Mouse (Mus musculus) layer of hippocampus, adult 9-10 months (tissue): ENCODE results near the gene Macc1.
"Not testable (repeated sequence)": the region's sequence is repeated elsewhere in the genome, so short reads cannot be mapped to it uniquely, and the experiment has no call there.

Source experiments
- DNase-seq: peaks from one replicate; pipeline ENCODE4 v3.0.0; 2022; ENCODE audit warnings: low spot score

Gene Macc1

DNA sequence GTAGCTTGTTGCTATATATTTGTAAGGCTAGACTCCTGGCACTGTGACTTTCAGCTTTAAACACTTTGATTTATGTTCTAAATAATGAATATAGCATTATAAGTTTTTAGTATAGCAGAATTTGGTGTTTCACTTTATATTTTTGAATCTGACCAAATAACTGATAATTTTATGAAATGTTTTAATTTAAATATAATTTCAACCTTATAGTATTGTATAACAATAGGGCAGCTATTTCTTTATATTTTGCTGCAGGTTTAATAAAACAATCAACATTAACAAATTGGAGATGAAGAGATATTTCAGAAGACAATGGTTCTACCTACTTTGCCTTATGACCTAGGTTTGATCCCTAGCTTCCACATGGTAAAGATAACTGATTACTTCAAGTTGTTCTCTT lies at the start of gene Macc1:
TSS of gene Macc1 (plus strand) at position 301 of the 400 bp plus-strand sequence.
- DNase-seq: no peak

DNA sequence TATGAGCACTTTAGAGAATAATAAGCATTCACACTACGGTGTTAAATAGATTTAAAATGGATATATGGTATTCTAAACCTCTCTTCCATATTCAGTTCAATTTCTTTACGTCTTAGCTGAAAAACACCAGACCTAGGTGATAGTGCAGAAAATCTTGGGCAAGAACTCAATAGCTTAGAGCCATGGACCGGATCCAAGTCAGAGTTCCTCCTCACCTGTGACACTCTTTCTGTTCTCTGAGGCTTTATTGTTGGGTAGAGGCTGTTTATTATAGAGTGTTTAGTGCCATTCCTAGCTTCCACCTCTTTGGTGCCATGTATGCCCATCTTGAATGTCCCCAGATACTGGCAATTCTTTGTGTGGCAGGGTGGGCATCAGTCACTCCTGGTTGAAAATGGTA lies 49.6 kb upstream of the Macc1 start:
- DNase-seq: no peak

DNA sequence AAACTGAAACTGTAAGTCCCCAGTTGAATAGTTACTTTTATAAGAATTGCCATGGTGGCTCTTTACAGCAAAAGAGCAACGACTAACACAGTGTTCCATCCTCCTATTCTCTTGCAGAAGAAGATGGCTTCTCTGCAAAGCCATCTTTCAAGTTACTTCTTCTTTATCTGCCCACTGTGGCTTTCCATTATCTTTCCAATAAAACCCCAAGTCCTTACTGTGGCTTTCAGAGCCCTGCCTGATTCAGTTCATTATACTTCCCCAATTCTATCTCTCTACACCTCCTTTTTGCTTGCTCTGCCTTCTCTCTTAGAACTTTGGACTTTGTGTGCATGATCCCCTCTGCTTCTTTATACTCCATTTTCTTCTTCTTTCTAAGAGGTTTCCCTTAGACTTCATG lies 45.3 kb upstream of the Macc1 start:
- DNase-seq: no peak

DNA sequence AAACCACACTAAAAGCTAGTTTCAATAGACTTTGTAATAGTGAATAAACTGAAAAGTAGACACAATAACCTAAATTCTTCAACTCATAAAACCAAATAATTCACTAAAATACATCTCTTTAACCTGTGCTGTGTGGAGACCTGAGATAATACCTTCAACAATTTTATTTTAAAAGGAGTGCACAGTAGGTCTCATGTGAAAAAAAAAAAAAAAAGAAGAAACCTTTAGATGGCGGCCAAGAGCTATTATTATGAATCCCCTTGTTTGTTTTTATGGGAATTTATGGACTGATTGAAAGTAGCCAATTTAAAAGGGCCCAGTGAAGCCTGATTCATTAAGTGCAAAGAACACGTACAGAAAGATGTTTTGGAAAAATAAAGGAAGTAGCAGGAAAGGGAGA lies 44.0 kb upstream of the Macc1 start:
- DNase-seq: no peak

DNA sequence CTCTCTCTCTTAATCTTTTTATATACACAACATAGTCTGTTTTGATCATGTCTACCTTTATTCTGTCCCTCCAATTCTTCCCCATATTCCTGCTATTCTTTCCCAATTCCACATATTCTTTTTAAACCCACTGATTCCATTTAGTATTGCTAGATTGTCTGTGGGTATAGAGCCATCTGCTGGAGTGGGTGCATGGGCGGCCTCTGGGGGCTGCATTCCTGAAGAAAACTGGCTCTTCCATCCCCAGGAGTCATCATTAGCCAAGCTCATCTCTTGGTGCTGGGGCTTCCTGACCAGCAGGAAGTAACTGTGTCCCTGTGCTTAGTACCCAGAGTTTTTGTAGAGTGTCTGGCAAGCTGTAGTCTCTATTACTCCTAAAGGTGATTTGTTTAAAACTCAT lies 42.1 kb upstream of the Macc1 start:
- no peak for DNase-seq

DNA sequence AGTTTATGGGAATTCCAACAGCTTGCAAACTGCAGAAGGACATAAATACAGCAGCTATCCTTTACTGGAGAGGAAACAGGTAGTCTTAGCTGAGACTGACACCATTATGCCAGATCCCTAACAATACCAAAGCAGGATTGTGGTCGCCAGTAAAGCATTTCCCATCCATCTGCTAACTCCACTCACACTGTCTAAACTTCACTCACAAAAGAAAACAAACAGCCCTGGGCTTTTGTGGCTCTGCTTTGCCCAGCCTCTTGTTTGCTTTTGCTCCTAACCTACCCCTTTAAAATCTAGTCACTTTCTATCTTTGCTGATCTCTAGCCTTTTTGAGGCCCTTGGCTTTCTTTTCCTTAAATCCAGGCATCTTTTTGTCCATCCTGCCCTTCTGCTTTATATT lies 40.5 kb upstream of the Macc1 start:
- DNase-seq: no peak

DNA sequence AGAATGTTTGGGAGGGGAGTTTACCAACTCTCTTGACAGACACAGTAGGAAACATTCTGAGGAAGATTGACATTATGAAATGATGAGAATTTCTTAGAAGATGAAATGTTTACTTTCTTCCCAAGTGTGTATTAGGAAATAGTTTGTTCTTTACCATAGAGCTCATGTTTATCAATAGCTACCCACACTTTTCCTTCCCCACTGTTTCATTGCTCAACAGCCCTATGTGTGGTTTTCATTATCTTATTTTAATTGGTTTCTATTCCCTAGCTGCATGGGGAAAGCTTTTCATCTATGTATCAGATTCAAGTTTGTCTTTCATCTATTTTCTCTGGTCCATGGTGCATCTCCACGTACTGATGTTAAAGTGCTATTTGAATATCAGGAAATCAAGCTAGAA lies 37.8 kb upstream of the Macc1 start:
- no peak for DNase-seq

DNA sequence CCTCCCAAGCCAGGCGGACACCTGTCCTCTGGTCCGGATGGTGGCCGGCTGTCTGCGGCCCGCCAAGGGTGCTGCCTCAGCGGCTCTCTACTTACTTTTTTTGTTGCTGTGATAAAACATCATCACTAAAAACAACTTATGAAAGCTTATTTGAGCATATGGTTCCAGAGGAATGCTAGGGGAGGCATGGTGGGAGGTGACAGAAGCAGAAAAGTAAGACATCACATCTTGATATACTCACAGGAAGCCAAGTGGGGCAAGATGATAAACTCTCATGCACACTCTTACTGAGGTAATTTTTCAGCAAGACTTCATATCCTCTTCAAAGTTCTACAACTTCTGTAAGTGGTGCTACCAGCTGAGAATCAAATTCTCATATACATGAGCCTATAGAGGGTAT lies 22.5 kb upstream of the Macc1 start:
- DNase-seq: no peak

DNA sequence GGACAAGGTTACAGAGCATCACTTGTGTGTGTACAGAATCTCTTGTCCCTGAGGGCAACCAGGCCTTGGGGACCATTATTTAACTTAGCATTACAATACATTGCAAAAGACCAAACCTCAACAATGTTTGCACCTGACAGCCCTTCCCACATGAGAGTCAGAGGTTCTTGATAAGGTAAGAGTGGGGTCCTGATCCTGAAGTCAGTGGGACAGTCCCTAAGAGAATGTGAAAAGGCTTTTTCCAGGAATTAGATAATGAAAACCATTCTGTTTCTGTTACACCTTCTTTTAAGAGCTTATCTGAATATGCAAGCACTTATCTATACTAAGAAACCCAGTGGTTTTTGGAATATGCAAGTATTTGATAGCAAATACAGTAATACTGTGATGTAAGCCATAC lies 10.5 kb upstream of the Macc1 start:
- no peak for DNase-seq

DNA sequence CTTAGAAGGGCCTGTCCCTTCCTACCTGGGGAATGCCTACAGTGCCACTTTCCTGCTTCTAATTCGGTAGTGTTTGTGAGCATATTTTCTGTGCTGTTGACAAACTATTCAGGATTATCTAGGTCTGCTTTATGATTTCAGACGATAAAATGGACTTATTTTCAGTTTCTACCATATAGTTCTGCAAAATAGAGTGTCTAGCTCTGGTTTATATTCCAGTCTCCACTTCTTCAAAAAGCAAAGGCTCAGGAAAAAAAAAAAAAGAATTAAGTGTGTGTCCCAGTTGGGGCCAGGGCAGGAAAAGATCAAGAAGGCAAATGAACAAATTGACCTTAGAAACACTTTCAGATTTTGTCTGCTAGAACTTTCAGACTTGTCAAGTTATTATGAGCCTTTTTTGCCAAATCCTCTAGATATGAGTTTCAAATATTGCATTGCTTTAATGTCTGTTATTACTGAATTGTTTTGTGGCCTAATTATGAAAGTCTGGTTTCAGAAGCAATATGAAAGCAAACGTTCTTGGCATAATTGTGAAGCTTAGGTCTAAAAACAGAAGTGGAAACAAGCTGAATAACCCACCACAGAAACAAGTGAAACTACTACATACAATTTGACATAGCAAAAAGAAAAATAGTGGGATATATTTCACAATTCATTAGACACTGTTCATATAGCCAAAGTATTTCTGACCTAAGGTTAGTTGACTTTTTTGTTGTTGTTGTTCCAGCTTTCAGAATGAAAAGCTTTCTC lies 881 bp upstream of the Macc1 start:
- no peak for DNase-seq

DNA sequence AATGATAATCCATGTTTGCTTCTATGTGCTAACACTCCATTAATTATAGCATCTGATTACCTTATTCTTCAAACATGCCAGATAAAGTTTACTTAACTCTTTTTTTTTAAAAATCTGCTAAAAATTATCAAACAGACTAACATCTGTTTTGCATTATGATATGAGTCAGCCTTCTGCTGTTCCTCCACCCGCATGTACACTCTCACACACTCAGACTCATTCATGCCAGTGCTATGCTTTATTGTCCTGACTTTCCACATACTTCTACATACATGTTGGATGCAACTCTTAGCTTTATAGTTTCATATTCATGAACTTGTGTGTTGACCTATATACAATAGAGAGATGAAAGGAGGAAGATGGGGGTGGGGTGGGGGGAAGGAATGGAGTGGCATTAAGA lies 4.7 kb downstream of the Macc1 start:
- no peak for DNase-seq

DNA sequence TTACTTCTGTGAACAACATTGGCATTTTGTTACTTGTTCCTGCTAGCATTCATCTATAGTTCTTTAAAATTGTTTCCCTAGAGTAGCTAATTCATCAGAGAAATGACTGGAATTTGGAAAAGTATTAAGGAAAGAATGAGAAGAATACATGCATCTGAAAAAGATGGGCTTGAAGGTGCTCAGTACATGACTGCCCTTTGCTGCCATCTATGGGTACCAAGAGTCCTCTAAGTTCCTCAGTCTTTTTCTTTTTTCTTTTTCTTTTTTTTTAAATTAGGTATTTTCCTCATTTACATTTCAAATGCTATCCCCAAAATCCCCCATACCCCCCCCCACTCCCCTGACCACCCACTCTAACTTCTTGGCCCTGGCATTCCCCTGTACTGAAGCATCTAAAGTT lies 11.3 kb downstream of the Macc1 start:
- DNase-seq: no peak

DNA sequence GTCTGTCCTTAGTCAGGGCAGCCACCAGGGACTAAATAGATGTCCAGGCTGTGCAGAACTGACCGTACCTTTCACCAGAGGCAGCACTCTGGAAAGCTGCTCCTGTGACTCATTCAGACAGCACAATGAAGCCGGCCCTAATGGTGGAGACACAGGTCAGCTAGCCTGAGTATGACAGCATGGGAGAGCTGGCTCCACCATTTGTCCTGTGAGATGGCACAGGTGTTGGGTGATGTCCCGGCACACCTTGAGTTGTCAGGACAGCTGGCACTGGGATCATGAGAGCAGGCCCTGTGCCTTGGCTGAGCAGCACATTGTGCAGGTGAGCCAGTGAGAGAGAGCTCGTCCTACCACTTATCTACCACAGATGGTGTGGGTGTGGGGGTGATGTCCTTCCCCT lies 16.6 kb downstream of the Macc1 start:
- no peak for DNase-seq

DNA sequence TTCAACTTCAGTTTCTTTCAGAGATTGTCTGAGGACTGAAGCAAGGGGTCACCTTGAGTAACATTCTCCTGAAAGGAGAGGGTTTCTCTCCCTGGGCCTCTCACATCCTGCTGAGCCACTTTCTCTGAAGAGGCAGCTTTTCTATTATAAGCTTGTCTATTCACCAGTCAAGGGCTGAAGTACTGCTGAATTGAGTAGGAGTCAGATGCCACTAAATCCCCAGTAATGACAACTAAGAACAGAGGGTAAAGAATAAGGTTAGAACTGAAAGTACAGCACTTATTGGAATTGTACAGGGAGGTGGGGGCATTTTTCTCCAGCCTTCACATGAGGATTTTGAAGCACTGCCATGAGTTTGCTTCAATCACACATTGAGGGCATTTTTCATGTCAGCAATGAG lies 19.3 kb downstream of the Macc1 start:
- no peak for DNase-seq

DNA sequence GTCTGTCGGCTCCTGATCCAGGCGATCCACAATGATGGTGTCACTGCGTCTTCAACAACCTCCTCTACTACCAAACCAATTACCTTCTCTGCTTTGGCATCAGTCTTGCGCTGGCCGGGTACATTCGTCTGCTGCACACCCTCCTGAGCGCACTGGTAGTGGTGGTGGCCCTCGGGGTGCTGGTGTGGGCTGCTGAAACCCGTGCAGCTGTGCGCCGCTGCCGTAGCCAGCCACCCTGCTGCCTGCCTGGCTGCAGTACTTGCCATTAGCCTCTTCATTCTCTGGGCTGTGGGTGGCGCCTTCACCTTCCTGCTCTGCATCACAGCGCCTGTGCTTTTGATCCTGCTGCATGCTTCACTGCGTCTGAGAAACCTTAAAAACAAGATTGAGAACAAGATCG lies 38.5 kb downstream of the Macc1 start:
- DNase-seq: not testable (repeated sequence)

DNA sequence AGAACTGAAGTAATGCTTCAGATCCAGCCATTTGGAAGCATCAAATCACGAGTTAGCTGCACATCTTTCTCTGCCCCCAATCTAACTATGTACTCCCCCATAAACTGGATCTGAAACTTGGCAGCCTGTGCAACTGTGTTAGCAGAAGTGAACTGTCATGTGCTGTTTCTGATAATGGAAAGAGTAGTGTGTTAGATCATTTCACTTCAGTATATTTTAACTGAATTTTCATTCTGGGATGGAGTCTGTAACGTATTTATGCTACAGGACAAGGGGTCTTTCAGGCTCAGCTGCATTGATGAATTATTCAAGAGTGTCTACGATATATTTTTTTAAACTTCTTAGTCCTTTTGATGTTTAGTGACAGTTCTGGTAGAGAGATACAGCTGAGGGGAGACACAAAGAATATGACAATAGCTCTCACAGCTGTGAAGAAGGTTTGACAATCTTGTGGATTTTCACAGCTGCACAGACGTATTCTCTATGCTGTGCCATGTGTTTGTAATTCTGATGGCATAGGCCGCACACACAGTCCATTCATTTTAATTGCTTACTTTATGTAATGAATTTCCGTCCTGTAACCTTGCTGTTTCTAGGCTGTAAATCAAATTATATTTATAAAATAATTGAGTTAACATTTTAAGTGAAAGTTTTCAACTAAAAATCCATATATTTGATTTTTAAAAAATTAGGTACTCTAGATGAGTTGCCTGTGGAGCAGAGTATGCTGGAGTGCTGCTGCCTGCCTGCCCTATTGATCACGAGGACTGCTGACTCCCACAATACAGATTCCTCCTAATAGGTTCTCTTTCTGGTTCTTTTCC lies 43.6 kb downstream of the Macc1 start:
- no peak for DNase-seq

DNA sequence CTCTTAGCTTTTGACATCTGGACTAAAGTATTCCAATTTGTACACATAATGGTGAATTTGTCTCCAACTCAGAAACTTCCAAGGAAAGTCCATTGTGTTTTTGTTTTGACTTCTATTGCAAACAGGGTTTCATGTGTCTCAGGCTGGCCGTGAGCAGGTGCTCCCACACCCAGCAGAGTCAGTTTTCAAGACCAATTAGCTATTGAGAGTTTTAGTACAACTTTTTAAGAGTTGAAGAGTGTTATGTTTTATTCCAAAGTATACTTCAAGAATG lies 44.1 kb downstream of the Macc1 start:
- DNase-seq: no peak

DNA sequence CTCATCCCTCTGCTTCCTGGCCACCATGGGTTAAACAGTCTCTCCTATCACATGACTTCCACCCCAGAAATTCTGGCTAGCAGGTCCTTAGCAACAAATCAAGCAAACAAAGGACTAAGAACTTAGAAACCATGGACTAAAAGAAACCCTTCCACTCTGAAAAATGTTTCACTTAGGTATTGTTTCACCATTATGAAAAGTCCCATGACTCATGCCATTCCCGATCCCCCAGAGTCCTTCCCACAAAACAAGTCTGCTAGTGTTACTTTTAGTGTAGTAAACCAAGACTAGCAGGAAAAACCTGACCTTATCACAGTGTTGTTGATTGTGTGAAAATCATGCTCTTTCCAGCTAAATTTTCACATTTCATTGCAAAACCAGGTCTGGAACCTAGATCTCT lies 51.0 kb downstream of the Macc1 start:
- DNase-seq: no peak

DNA sequence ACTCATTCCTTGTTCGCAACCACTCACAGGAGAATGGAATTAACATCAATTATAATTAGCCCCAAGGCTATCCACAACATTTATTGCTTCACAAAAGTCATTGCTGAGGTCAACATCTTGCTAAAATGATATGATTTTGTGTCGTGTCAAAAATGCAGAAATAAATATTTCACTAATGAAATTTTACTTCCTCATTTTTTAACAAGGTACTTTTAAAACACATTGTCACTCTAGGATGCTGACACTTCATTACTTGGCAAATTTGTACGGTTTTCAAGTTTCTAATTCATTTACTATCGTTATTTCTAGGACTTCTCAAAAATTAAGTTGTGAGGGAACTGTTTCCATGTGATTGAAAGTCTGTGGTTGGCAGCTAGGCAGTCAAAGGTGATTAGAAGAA lies 55.8 kb downstream of the Macc1 start:
- no peak for DNase-seq

DNA sequence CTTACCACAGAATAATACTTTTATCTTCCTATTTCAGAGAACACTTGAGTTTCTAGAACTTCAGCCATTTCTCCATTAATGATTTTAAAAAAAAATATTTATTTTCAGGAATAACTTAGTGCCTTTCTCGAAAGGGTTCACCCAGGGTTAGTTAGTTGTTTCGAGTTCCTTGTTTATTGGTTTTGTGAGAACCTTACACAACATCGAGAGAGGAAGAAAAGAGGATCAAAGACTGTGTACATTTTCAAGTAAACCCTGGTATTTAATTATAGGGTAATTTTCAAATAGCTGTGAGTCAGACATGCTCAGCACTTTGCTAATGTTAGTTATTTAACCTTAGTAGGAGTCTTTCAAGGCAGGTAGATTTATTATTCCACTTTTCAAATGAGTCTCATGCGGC lies 58.3 kb downstream of the Macc1 start:
- DNase-seq: no peak

DNA sequence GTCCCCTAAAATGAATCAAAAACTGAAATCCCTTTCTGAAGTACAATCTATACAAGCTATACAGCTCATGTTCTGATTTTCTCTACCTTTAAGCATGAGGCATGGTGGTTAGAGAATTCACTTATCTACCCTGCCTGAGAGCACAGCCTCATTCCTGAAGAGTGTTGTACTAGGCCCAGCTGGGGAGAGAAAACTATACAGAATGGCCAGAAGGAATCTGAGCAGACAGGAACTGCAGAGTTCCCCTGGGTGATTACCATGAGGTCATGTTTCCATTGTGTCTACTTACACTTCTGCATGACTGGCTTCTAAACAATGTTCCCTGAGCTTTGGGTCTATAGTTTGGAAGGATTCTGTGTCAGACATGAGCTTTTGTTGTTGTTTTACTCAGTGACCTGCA lies 62.8 kb downstream of the Macc1 start:
- DNase-seq: no peak

DNA sequence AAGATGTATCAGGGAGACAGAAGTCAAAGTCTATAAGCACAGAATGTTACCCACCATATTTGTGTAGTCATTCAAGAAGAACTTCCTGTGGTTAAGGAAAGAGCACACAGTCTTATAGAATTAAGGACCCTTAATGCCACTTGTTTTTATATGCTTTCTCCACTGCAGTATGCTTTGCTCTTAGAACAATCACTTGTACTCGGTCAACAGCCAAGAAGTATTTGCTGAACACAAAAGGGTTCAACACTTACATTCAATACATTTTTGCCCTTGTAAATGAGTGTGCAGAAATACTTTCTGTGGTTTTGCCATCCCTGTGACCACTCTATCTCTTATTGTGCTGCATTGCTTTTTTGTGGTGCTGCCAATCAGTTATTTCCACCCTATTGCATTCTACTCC lies 67.8 kb downstream of the Macc1 start:
- no peak for DNase-seq

DNA sequence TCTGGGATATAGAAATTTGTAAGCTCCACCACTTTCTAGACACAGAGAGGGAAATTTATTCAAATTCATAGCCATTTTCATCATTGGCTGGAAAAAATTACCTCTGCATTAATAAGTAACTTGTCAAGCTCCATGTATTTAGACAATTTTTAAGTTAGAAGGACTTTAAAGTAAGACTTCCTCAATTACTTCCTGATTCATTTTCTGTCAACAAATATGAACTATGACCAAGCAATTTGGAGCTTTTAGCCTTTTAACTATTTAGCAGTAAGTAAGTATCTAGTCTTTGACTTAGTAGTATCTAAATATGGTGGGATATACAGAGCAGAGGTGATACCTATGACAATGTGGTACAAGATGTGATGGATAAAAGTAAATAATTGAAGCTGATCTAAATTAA lies 72.2 kb downstream of the Macc1 start:
- DNase-seq: no peak

DNA sequence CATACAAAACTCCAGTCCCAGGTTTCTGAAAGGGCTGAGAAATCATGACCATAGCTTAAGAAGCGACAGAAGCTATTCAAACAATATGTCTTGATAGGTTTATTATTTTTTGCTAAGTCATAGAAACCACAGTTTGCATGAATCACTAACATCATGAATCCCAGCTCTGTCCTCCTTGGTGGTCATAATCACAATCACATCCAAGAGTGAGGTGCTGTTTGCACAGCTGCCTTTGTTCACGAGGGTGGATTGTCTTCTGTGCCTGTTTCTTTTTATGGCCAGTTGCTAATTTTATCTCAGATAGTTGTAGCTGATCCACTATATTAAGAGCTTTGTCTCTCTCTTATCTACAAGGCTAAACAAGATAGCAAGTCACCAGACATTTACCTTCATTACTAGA lies 72.6 kb downstream of the Macc1 start:
- DNase-seq: no peak
